Mouse (Mus musculus) thymus, postnatal 0 days (tissue): ENCODE measurements around the gene Wdr77. TPM values are rescaled to one million over a fixed set of nuclear protein-coding genes. Genes with fewer than 3 reads are reported as not detected.
"Not testable (repeated sequence)": the region's sequence is repeated elsewhere in the genome, so short reads cannot be mapped to it uniquely, and the experiment has no call there.

ENCODE experiments used
- DNase-seq: peaks from one replicate; pipeline ENCODE4 v3.0.0-alpha.2; 2015; ENCODE audit warnings: low spot score
- polyA plus RNA-seq: library from polyadenylated mRNA; unstranded; fragments of >200 nt; fragmentation: Nextera tagmentation; extraction: Ambion mirVana; gene quantifications from 2 replicates; pipeline ENCODE4 v1.2.1, GENCODE M21; 2015

The Wdr77 gene
- 89.6 and 103 TPM in 2 replicates for polyA plus RNA-seq

DNA sequence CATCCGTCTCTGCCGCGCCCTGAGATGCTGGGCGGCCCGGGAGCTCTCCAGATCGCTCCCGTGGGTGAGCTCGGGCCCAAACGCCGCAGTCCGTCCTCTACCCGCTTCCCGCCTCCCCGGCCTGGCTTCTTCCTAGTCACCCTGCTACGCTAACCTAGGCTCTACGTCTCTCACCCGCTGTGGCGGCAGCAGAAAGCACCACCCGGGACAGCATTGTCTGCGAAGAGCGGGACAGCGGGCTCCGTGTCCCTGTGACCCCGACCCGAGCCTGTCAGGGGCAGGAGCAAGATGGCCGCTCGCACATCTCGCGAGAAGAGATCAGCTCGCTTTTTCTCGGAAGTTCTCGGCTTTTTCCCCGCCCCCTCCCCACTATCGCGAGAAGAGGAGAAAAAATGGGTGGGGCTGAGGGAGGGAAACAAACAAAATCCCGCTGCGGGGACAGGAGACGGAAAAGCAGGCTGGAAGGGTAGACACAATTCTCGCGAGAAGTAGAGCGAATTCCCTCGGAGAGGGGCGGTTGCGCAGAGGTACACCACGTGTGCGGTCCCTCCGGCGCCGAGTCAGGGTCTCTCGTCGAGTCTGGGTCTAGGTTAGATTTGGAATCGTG is at the start of gene Wdr77:
Wdr77 (plus strand) TSS at position 396 of the 607 bp plus-strand sequence.
- peak; percentile 100 for DNase-seq

DNA sequence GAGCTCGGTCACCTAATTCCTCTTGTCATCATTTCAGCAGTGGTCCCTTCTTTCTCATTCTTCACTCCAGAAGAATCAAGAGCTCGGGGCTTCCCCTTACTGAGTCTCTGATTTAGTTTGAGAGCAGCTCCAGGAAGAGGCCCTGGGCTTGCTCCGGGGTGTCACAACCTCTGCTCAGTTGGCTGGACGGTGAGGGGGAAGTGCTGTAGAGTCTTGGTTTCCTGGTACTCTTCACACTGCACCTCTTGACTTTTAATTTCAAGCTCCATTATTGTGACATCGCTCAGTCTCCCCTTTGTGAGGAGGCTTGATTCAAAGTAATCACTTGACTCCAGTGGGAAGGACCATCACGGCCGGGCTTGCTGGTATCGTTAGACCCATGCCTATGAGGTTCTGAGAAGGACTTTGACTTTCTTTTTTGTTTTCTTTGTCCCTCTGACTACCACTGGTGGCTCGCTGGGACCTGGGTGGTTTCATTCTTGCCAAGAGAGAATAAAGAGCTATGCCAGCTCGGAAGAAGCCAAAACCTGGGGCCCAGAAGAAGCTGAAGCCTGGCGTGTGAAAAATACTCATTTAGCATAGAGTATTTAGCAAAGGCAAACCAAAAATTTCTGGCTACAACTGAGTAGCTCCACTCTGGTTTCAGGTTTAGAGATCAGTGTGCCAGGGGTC is 48.5 kb upstream of the Wdr77 start:
- peak; percentile 63 for DNase-seq

DNA sequence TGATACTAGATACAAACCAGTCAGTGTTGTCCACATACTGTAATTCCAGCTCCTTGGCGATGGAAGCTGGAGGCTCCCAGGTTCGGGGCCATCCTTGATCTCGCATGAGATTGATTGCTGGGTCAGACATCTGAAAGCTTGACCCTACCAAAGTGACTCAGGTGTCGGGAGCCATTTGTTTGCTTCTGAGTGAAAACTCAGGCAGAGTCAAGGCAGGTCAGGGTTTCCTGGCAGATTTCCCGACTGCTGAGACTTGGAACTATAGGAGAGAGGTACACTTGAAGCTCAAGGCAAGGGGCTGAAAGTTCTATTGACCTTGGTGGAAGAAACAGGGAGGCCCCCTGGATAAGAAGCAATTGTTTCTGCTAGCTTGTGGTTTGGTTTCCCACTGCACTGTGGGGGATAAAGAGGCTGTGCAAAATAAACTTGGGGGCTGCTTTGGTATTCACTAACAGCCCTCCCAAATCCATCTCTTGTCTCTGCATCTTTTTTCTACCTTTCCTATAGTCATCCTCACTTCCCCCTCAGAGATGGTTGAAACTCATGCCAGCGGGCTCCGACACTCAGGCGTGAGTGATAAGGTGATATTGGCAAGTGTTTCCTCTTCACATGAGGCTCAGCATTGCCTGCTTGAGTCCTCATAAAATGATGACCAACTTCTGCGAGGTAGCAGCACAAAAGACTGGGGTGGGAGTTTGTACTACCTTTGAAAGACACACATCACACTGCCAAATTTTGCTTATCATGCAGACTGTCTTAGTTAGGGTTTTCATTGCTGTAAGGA is 46.9 kb upstream of the Wdr77 start:
- no peak for DNase-seq

- DNase-seq = no peak
These were observed 45.1 kb upstream of the Wdr77 start for GRCm38 (mm10) chr3:105913839-105914681.

DNA sequence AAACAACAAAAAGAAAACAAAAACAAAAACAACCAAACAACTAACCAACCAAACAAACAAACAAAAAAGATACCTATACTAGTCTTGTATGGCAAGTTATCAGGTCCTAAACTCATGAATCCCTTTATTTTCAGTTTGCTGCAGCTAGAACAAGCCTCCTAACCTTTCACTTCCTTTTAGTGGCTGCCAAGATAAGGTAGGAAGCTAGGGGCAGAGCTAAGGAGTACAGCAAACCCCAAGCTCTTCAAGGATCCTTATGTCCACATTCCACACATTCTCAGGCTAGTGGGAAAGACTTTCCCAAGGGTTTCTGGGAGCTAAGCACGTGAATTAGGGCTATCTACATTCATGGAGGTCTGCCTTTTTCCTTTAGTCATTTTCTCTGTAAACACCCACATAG is 43.9 kb upstream of the Wdr77 start:
- DNase-seq = no peak

DNA sequence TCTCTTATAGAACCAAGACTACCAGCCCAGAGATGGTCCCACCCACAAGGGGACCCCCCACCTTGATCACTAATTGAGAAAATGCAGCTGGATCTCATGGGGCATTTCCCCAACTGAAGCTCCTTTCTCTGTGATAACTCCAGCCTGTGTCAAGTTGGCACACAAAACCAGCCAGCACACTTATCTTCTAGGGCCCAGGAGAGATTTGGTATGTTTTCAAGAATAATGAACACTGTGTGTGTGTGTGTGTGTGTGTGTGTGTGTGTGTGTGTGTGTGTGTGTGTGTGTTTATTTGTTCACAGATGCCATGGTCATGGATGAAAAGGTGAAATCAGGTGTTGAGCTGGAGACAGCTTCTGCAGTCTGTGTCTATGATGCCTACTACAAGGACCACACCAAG is 42.7 kb upstream of the Wdr77 start:
- DNase-seq = not testable (repeated sequence)

DNA sequence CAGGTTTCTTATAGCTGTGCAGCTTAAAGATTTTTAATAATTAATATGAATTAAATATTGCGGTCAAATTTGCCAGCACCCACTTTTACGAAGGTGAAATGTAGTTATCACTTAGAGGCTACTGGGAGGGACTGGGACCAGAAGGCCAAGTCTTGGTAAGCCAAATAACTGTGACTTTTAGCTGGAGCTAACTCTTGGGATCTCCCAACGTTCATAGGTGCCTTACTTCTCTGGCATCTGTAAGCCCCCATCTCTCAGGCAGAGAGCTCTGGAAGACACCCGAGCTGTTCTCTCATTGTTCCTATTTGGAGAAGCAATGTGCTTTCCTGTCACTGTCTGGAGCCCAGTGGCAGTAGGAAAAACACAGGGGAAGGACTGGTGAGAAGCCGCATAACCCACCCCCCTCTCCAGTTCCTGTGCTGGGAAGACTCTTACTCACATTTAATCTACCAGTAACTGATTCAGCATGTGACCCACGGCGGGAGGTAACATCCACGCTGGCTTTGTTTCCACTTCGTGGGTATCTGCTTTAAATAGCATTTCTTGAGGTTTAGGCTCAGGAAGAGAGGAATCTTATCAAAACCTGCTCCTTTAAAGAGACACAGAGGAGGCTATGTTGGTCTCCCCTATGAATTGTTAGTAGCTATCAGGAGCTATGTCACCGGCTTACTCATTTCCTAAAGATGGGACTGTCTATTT is 41.4 kb upstream of the Wdr77 start:
- DNase-seq = no peak

DNA sequence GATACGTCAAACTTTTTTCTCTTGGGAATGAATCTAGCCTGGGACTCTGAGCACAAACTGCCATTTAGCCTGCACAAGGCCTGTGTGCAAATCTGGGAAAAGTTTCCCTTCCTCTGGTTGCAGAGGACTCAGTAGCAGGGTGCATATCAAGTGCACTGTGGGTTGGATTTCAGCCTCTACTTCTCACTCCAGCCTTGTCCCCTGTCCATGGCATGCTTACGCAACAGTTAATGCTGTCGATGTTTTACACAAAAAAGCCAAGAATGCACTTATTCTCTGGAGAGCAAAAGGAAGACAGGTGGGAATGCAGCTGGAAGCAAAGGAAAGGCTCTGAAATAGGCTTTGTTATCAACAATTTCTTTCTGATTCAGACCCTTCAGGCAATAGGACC is 40.8 kb upstream of the Wdr77 start:
- DNase-seq = no peak

- DNase-seq = not testable (repeated sequence)
These were observed 38.4 kb upstream of the Wdr77 start for GRCm38 (mm10) chr3:105920743-105921142.

- DNase-seq = no peak
These were observed 37.2 kb upstream of the Wdr77 start for GRCm38 (mm10) chr3:105921959-105922358.

DNA sequence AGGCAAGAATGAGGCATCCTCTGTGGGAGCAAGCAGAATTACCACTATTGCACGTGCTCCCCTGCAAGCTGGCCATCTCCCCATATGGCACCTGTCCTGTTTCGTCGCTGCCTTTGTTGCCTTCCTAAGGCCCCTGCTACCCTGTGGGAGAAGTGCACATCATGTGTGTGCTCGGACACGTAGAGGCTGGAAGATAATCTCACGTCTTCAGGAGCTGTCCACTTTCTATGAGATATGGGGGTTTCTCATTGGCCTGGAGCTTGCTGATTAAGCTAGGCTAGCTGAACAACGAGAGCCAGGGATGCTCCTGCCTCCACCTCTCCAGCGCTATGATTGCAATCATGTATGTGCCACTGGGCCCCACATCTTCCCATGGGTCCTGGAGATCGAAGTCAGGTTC is 34.6 kb upstream of the Wdr77 start:
- DNase-seq = no peak

DNA sequence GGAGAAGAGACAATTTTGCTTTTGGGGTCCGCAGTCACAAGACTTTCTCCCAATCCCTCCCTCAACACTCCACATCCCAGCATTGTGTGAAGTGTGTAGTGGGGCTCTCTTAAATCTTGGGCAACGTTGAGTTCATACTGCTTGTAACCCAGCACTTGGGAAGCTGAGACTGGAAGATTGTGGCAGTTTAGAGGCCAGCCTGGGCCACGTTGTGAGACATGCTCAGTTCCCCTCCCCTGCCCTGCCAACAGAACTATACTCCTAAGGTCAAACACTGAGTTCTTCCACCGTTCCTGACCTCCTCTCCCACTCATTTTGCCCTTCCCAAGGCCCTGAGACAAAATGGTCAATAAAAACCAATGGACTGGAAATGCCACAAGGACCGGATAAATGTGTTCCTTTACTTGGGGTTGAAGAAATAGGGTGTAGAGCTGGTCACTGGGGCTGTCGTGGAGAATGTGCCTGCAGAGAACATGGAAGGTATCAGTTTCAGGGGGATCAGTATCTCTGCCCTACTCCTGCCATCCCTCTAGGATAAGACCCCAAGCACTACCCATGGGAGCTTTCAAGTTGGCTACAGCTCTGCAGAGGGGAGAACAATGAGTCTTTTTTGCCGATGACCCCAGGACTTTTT is 31.5 kb upstream of the Wdr77 start:
- no peak for DNase-seq

GRCm38 (mm10) chr3:105928195-105928569 is 31.0 kb upstream of the Wdr77 start:
- no peak for DNase-seq

DNA sequence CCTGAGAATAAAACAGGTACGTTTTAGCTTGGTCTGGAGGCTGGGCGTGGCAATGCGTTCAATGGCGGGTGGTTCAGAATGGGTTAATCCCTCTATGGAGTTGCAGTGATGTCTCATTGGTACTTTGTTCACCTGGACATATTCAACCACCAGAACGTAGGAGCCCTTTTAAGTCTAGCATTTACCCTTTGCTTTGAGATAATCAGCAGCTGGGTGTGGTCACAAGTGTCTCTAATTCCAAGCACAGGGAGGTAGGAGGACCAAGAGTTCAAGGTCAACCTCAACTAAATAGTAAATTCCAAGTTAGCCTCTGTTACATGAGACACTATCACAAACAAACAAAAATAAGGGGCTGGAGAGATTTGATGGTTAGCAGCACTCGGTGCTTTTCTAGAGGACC is 30.4 kb upstream of the Wdr77 start:
- DNase-seq = no peak

DNA sequence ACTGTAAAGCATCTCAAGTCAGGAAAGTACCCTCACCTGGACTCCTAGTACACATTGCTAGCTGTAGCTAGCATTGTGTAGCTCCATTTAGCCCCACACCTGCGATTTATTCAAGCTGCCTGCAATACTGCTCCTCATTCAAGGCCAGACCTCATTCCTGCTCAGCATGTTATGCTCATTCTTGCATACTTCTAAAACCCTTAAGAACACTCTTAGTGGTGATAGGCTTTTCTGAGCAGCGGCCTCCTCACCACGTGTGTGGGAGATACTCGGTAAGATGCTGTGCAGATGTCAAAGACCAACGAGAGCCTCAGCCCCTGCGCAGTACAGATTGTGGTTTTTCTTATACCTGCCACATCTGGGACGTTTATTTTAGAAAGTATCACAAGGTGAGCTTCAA is 29.3 kb upstream of the Wdr77 start:
- peak; percentile 69 for DNase-seq

DNA sequence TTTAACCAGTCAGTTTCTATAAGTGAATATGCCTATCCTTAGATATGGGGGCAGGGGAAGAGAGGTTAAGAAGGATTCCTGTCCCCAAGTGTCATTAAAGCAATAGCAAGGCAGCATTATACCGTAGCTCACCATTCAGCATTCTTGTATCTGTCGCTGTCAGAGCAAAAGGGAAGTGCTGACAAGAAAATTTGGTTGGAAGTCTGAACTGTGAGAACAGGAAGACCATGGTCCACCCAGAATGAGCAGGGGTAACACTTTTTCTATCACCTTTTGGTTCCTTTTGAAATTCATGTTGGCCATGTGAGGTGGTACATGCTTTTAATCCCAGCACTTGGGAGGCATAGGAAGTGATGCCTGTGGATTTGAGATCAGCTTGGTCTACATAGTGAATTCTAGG is 28.1 kb upstream of the Wdr77 start:
- no peak for DNase-seq

DNA sequence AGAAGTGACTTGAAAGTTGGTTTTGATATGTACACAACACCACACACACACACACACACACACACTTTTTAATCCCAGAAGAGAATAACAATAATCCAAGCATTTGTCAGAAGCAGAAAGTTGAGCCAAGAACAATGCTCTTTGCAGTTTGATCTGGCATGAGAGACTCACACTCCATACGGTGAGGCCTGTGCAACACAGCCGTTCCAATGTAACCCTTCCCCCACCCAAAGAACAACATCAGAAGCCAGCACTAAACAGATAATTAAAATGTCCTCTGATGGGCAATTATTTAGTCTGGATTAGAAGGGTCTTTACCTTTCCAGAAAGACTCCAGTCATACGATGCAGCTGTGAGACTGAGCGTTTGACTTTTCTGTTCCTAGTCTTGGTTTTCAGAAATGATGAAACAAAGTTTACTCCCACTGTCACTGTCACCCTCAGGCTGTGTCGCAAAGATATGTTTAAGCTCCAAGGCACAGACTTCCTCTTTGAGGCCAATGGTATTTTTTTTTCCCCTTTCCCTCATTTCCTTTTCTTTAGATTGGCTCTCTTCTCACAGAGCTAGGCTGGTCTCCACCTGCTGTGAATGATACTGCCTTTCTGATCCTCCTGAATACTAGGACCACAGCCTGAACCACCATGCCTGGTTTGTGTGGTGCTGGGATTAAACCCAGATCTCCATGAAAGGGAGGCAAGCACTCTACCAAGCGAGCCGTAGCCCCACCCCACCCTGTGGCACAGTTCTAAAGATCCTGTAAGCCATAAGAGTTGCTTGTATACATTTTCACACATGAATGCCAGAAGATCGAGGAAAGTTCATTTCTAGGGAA is 26.7 kb upstream of the Wdr77 start, which contains the start of gene I830077J02Rik:
I830077J02Rik (minus strand) TSS at position 425 of the 832 bp plus-strand sequence.
- DNase-seq = peak; percentile 37

DNA sequence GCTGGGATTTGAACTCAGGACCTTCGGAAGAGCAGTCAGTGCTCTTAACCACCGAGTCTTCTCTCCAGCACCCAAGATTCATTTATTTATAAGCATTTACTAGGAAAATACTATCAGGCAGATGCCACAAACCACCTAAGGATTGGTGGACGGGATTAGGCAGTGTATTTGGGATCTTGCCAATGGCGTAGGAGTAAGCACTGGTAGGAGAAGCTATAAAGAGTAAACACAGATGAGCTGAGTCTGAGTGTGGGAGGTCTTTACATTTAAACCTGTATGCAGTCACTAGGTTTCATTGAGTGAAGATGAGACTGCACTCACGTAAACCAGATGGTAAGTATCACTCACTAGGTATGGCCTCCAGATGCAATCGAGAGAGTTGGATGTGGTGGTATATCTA is 25.2 kb upstream of the Wdr77 start:
- DNase-seq = no peak

- no peak for DNase-seq
These were observed 24.1 kb upstream of the Wdr77 start for GRCm38 (mm10) chr3:105935033-105935432.
